Mouse (Mus musculus): Measurements from ENCODE around the gene Krtap9-3. TPM values are rescaled to one million over a fixed set of nuclear protein-coding genes. Genes with fewer than 3 reads are reported as not detected.
A peak's percentile ranks its signal among the peaks of the same experiment; 100 is the strongest.
"Not testable (repeated sequence)": the region's sequence is repeated elsewhere in the genome, so short reads cannot be mapped to it uniquely, and the experiment has no call there.

The Krtap9-3 gene
- not detected for total RNA-seq (2022)

- DNase-seq (ENCODE audit: low spot score in 2 of 2): not testable (repeated sequence)
Measured at GRCm38 (mm10) chr11:99597742-99598141, at the start of gene Krtap9-3. Krtap9-3 (minus strand) TSS chr11:99598105.

GRCm38 (mm10) chr11:99646444-99646843 is 48.5 kb upstream of the Krtap9-3 start:
- DNase-seq (ENCODE audit: low spot score in 2 of 2): no peak

DNA sequence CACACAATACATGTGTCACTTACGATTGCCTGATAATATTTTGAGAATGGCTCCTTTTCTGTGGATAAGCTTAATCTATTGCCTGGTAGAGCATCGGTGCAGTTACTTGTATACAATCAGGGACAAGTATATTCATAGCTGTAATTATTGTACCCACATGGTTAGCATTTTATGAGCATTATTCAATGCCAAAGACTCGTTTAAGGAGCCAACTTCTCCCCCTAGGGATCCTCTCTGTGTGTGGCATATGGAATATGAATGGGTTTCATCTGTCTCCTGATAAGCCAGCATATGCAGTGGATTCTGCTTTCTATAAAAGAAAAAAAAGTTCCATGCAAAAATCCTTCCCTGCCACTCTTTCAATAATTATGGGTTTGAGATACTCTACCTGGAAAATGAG is 46.4 kb upstream of the Krtap9-3 start:
- no peak for DNase-seq (ENCODE audit: low spot score in 2 of 2)

DNA sequence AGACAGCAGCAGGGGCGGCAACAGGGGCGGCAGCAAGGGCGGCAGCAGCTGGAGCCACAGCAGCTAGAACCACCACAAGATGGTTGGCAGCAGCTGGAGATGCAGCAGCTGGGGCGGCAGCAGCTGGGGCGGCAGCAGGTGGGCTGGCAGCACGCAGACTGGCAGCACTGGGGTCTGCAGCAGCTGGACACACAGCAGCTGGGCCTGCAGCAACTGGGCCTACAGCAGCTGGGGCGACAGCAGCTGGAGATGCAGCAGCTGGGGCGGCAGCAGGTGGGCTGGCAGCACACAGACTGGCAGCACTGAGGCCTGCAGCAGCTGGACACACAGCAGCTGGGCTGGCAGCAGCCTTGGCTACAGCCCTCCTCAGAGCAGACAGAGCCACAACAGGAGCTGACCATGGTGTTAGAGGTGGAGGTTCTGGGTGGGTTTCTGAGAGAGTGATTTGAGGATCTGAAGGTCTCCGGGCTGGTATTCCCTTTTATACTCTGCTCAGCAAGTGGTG is 45.8 kb upstream of the Krtap9-3 start, which contains the start of gene Krtap4-7:
Gene Krtap4-7, minus strand, starts transcription at position 455 of the 505 bp plus-strand sequence.
- DNase-seq (ENCODE audit: low spot score in 2 of 2): not testable (repeated sequence)

DNA sequence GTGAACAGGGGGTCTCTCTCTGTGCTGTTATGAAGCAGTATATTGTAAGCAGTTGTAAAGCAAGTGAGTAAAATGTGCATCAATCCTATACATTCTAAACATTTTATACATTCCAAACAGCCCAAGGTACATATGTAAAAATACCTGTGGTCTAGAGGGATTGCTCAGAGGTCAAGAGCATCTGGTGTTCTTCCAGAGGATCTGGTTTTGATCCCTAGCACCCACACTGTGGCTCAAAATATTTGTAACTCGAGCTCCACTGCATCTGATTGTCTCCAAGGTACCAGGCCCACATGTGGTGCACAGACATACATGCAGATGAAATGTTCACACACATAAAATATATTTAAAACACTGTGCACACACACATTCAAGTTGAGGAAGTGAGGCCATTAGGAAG is 43.0 kb upstream of the Krtap9-3 start:
- DNase-seq (ENCODE audit: low spot score in 2 of 2): no peak

DNA sequence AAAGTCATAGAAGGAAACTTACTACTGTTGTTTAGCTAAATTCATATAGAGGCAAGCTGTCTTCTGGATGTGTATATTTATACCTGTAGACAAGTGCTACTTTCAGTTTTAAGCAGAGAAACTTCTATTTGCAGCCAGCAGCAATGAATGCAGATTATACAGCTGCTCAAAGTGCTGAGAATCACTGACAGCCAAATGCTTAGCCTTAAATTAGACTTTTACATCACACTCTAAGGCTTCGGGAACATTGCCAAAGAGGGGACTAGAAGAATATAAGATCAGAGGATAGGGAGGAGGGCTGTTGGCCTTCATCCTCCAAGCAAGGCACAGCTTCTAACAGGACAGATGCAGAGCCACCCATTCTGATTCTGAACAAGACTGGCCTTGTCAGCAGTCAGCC is 39.2 kb upstream of the Krtap9-3 start:
- DNase-seq (ENCODE audit: low spot score in 2 of 2): no peak

DNA sequence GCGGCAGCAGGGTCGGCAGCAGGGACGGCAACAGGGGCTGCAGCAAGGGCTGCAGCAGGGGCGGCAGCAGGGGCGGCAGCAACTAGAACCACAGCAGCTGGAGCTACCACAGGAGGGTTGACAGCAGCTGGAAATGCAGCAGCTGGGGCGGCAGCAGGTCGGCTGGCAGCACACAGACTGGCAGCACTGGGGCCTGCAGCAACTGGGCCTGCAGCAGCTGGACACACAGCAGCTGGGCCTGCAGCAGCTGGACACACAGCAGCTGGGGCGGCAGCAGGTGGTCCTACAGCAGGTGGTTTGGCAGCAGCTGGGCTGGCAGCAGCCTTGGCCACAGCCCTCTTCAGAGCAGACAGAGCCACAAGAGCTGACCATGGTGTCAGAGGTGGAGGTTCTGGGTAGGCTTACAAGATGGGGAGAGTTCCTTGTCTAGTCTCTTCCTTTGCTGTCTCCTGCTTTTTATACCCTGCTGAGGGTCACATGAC is 36.8 kb upstream of the Krtap9-3 start, which contains the start of gene Krtap4-2:
Gene Krtap4-2, minus strand, starts transcription at position 432 of the 482 bp plus-strand sequence.
- no peak for DNase-seq (ENCODE audit: low spot score in 2 of 2)

GRCm38 (mm10) chr11:99633293-99633692 is 35.4 kb upstream of the Krtap9-3 start:
- peak in 1 of 2 experiments; percentile 17 for DNase-seq (ENCODE audit: low spot score in 2 of 2)

DNA sequence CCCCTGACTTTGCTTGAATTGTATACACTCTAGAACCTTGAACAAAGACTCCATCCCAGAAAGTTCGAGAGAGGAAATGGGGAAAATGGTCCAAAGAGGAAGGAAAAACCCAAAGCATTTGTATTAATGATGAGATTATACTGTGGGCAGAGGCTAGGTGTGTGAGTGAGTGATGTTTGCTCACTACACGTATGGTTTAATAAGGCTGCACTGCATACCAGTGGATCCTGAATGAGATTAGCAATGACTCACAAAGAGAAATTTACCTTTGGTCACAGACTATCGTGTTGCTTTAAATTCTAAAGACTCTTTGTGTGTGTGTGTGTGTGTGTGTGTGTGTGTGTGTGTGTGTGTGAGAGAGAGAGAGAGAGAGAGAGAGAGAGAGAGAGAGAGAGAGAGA is 33.0 kb upstream of the Krtap9-3 start:
- no peak for DNase-seq (ENCODE audit: low spot score in 2 of 2)

DNA sequence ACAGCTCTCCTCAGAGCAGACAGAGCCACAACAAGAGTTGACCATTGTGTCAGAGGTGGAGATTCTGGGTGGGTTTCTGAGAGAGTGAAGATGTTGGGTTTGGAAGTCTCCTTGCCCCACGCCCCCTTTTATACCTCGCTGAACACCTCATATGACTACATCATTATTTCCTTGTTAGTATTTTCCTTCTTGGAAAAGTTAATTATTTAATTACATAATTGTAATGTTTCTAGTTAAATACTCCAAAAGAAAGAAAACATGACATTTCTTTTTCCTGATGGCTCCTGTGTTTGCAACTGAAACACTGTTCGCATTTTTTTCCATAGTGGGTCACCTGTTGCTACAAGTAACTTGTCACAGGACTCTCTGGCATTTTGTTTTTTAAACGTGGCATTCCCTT is 30.2 kb upstream of the Krtap9-3 start, which contains the start of gene Krtap4-1:
Gene Krtap4-1, minus strand, starts transcription at position 101 of the 400 bp plus-strand sequence.
- no peak for DNase-seq (ENCODE audit: low spot score in 2 of 2)

- DNase-seq (ENCODE audit: low spot score in 2 of 2): no peak
Measured at GRCm38 (mm10) chr11:99620335-99620734, 22.4 kb upstream of the Krtap9-3 start, which contains the start of gene Gm11562. Gm11562 (minus strand) TSS chr11:99620435.

GRCm38 (mm10) chr11:99614796-99615363 is 17.0 kb upstream of the Krtap9-3 start, which contains the start of gene Krtap2-4:
Krtap2-4 (minus strand) TSS chr11:99614846.
- DNase-seq (ENCODE audit: low spot score in 2 of 2): no peak

DNA sequence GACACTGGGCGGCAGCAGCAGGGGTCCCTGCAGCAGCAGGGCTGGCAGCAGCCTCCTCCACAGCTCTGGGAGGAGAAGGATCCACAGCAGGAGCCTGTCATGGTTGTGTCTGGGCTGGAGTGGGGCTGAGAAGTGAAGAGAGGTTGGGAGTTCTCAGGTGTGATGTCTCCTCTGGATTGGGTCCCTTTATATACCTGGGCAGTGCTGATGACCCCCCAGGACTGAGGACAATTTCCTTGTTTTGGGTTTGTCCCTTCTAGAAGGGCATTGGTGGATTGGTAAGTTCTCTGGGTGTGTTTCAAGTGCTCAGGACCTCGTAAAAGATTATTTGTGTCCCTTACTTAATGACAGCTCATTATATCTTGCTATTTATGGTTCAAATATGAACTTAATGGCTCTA is 12.2 kb upstream of the Krtap9-3 start, which contains the start of gene Gm11937:
Gene Gm11937, minus strand, starts transcription at position 101 of the 400 bp plus-strand sequence.
- DNase-seq (ENCODE audit: low spot score in 2 of 2): not testable (repeated sequence)

- peak in 1 of 2 experiments; percentile 64 for DNase-seq (ENCODE audit: low spot score in 2 of 2)
Measured at GRCm38 (mm10) chr11:99609126-99609525, 11.2 kb upstream of the Krtap9-3 start.

DNA sequence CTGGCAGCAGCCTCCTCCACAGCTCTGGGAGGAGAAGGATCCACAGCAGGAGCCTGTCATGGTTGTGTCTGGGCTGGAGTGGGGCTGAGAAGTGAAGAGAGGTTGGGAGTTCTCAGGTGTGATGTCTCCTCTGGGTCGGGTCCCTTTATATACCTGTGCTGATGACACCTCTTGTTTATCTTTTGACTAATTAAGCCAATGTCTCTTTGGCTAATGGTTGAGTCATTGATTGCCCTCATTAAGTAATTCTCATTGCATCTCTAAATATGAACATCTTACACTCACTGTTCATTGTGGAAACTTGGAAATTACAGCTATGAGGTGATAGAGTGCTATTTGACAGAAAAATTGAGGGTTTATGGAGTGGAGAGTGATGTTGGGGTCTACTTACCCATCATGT is 5.3 kb upstream of the Krtap9-3 start, which contains the start of gene Gm11938:
Gene Gm11938, minus strand, starts transcription at position 101 of the 400 bp plus-strand sequence.
- DNase-seq (ENCODE audit: low spot score in 2 of 2): not testable (repeated sequence)

GRCm38 (mm10) chr11:99590981-99591380 is 6.9 kb downstream of the Krtap9-3 start, which contains the start of gene Krtap1-3:
Krtap1-3 (minus strand) TSS chr11:99591339.
- no peak for DNase-seq (ENCODE audit: low spot score in 2 of 2)

- DNase-seq (ENCODE audit: low spot score in 2 of 2): no peak
Measured at GRCm38 (mm10) chr11:99585096-99585495, 12.8 kb downstream of the Krtap9-3 start.

DNA sequence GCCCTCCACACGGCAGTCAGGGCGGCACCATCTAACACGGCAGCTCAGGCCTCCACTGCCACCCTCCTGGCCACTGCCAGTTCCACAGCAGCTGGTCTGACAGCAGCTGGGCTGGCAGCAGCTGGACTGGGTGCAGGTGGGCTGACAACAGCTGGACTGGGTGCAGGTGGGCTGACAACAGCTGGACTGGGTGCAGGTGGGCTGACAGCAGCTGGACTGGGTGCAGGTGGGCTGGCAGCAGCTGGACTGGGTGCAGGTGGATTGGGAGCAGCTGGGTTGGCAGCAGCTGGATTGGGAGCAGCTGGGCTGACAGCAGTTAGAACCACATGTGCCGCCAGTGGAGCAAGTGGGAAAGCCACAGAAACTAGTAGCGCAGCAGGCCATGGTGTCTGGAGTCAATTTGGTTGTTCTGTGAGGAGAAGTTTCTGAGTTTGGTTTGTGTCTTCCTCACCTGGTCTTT is 14.6 kb downstream of the Krtap9-3 start, which contains the start of gene Krtap1-4:
Gene Krtap1-4, minus strand, starts transcription at position 410 of the 460 bp plus-strand sequence.
- DNase-seq (ENCODE audit: low spot score in 2 of 2): no peak

DNA sequence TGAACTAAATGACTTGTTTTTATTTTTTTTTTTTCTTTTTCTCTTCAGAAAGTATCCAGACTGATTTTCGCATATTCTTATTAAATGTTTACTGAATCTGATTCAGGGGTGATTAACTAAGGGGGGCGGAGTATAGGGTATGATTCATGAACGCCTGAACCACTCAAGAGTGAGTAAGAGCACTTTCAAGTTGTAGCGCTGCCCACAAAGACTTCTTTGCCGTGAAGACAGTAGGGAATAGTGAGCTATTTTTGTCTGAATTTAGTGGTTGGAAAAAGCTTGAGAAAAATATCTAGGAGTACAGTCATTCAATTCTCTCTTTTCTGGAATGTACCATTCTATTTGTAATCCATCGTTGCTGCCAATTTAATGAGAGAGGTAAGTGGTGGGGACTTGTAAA is 16.3 kb downstream of the Krtap9-3 start:
- DNase-seq (ENCODE audit: low spot score in 2 of 2): peak in 1 of 2 experiments; percentile 15

DNA sequence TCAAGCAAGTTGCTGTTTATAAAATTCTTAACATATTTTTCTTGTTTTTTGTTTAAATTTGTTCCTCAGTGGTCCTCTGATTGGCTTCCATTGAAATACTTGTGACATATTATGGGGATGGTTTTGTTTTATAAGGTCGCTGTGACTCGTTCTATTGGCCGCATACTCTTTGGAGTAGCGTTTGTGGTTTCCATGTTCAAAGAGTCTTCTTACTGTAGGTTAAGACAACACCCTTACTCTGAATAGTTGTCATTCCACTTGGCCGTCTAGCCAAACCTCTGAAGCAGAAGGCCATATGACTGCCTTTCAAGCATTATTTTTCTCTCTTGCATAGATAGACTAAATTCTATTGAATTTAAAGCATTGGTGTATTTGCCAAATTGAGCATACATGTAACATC is 16.9 kb downstream of the Krtap9-3 start:
- no peak for DNase-seq (ENCODE audit: low spot score in 2 of 2)

DNA sequence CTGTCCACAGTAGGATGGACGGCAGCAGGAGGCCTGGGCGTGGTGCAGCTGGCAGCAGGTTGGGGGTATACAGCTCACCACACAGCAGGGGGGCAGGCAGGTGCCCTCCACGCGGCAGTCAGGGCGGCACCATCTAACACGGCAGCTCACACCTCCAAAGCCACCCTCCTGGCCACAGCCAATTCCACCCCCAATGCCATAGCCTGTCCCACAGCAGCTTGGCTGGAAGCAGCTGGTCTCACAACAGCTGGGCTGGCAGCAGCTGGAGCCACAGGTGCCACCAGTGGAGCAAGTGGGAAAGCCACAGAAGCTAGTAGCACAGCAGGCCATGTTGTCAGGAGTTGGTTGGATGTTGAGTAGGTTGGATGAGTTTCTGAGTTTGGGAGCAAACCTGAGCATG is 17.3 kb downstream of the Krtap9-3 start, which contains the start of gene Krtap1-5:
Gene Krtap1-5, minus strand, starts transcription at position 381 of the 400 bp plus-strand sequence.
- DNase-seq (ENCODE audit: low spot score in 2 of 2): no peak

- peak in 1 of 2 experiments; percentile 37 for DNase-seq (ENCODE audit: low spot score in 2 of 2)
Measured at GRCm38 (mm10) chr11:99574106-99574505, 23.8 kb downstream of the Krtap9-3 start.
